Mouse (Mus musculus): ENCODE results near the gene Gm21764.
"Not testable (repeated sequence)": the region's sequence is repeated elsewhere in the genome, so short reads cannot be mapped to it uniquely, and the experiment has no call there.

Gm21764 gene

DNA sequence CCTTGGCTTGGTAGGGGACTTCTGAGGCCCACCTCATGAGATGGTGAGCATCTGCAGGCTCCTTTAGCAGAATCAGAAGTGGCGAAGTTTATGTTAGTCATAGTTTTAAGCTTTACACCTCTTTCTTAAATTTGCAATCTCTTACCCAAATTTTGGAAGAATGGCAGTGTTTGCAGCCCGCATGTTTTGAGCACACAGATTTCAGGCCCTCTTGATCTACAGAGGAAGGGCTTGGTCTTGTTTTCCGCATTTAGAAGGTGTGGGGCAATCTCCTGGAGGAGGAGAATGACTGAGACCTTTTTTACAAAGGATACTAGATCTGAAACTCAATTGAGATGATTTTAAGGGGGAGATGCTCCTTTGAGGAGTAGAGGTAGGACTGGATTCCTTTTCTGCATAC lies at the start of gene Gm21764:
TSS of gene Gm21764 (minus strand) at position 101 of the 400 bp plus-strand sequence.
- not testable (repeated sequence) for DNase-seq

DNA sequence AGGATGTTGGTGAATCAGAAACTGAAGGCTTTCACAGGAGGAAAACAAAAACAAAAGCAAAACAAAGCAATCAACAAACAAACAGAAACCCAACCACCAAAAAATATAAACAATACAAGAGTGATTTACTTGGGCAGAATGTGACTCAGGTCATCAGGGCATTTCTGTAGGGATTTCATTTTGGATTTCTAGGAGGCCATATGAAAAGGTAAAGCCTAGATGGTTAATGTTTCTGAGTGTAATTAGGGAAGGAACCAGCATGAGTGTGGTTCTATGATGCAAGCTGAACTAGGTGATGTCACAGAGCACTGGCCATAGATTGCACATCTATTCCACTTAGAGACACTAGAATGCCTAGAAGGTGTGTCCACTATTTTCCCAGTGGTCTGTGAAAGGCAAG lies 27.2 kb upstream of the Gm21764 start, which contains the start of gene Ssty1:
TSS of gene Ssty1 (plus strand) at position 301 of the 400 bp plus-strand sequence.
- not testable (repeated sequence) for DNase-seq

Data from thymus, postnatal 14 days (tissue).